Mouse (Mus musculus) spleen, adult 10 weeks (tissue): ENCODE data around the gene Rpl35a. TPM values are rescaled to one million over a fixed set of nuclear protein-coding genes. Genes with fewer than 3 reads are reported as not detected.

Experiments
- polyA plus RNA-seq: library from polyadenylated mRNA; stranded (reverse); fragments of 350-450 nt; fragmentation: Illumina TruSeq; extraction: RNeasy Lipid Tissue Mini Kit (QIAGEN cat#74804); gene quantifications from one replicate; pipeline ENCODE4 v1.2.3, GENCODE M21; 2015; ENCODE audit warnings: low replicate concordance; ENCODE audit not compliant: insufficient read depth

Rpl35a gene
- 3,739 TPM for polyA plus RNA-seq

DNA sequence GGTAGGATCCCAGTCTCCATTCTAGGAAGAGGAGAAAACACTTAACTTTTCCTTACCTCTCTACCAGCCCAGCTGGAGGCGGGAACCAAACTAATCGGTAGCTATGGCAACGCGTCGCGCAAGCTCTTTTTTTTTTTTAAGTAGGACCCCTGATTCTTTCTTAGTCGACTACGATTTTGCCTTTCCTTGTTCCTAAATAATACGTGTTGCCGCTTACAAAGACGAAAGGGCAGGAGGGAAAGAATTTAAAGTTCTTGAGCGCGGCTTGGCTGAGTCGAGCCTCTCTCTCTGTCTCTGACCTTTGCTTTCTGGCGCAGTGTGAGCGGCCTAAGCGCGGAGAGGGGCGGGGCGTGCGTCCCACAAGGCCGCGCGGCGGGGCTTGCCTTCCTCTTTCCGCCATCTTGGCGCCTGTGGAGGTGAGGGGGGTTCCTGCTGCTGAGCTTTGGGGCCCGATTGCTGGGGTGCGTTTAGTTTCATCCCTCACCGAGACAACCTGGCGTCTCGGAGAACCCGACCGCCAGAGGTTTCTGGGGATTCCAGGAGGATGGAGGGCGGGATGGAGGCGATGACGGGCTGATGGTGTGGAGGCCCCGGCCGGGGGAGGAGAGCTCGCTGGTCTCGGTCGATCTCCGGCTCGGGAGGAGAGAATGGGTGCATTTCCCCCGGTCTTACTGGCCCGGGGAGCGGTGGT, at the start of gene Rpl35a, which contains the start of gene Iqcg:
Rpl35a (plus strand) TSS at position 359 of the 691 bp plus-strand sequence.
Iqcg (minus strand) TSS at position 124 of the 691 bp plus-strand sequence.

GRCm38 (mm10) chr16:33062024-33062681, 5.9 kb downstream of the Rpl35a start, which contains the start of gene Lmln:
Lmln (plus strand) TSS chr16:33062521.

Other genes with a start within 250 kb of the Rpl35a start
- not detected for gene Smbd1, start 246.0 kb upstream of the Rpl35a start, polyA plus RNA-seq
- gene Fyttd1, start 179.0 kb upstream of the Rpl35a start, polyA plus RNA-seq: 110 TPM
- gene Rubcn, start 178.7 kb upstream of the Rpl35a start, polyA plus RNA-seq: 76.9 TPM
- 57.2 TPM for gene Lrch3, start 142.4 kb upstream of the Rpl35a start, polyA plus RNA-seq
- 1.1 TPM for gene Iqcg, start 235 bp upstream of the Rpl35a start, polyA plus RNA-seq
- gene Lmln, start 6.1 kb downstream of the Rpl35a start, polyA plus RNA-seq: 1.3 TPM
- gene Osbpl11, start 128.6 kb downstream of the Rpl35a start, polyA plus RNA-seq: 18.0 TPM
- 63.0 TPM for gene Snx4, start 195.0 kb downstream of the Rpl35a start, polyA plus RNA-seq